Mouse (Mus musculus) stomach, postnatal 0 days (tissue): ENCODE data around the gene Ccl4. TPM values are rescaled to one million over a fixed set of nuclear protein-coding genes. Genes with fewer than 3 reads are reported as not detected.

Experiments used
- ATAC-seq: fragments of 200-750 bp; cut with Nextera tagmentation; 2 replicates; pipeline ENCODE4 v1.8.0; 2017; ENCODE audit not compliant: low FRiP score, low TSS enrichment
- DNase-seq: peaks from one replicate; pipeline ENCODE4 v3.0.0-alpha.2; 2016; ENCODE audit warnings: low spot score
- H3K27ac ChIP-seq: fragments of 300-500 bp; sonication (generic); replicated peaks from 2 replicates; pipeline ENCODE4 v1.5.1; 2014; ENCODE audit warnings: mild to moderate bottlenecking, control low read depth
- H3K27me3 ChIP-seq: fragments of 300-500 bp; sonication (generic); 2 replicates; pipeline ENCODE4 v1.6.1; 2014; ENCODE audit warnings: low read length; ENCODE audit not compliant: control insufficient read depth, insufficient read depth
- H3K36me3 ChIP-seq: fragments of 300-500 bp; sonication (generic); 2 replicates; pipeline ENCODE4 v1.6.1; 2014; ENCODE audit warnings: low read length, mixed read lengths; ENCODE audit not compliant: control insufficient read depth, insufficient read depth
- H3K4me1 ChIP-seq: fragments of 300-500 bp; sonication (generic); replicated peaks from 2 replicates; pipeline ENCODE4 v1.6.1; 2014; ENCODE audit warnings: antibody characterized with exemption; ENCODE audit not compliant: control insufficient read depth, insufficient read depth
- H3K4me2 ChIP-seq: fragments of 300-500 bp; sonication (generic); replicated peaks from 2 replicates; pipeline ENCODE4 v1.6.1; 2014; ENCODE audit warnings: low read depth, mild to moderate bottlenecking, control low read depth, moderate library complexity
- H3K4me3 ChIP-seq: fragments of 300-500 bp; sonication (generic); 2 replicates; pipeline ENCODE4 v1.5.1; 2014; ENCODE audit warnings: low read depth, low read length, control low read depth
- H3K9ac ChIP-seq: fragments of 300-500 bp; sonication (generic); 2 replicates; pipeline ENCODE4 v1.6.1; 2014; ENCODE audit warnings: mild to moderate bottlenecking, low read length, control low read depth, mixed read lengths
- H3K9me3 ChIP-seq: fragments of 300-500 bp; sonication (generic); 2 replicates; pipeline ENCODE4 v1.6.1; 2016; ENCODE audit warnings: low read length; ENCODE audit not compliant: control insufficient read depth
- CTCF ChIP-seq: IDR thresholded peaks from 2 replicates; pipeline ENCODE4 v1.5.1; 2016; ENCODE audit warnings: antibody characterized with exemption, low read depth, mild to moderate bottlenecking, moderate library complexity
- EP300 ChIP-seq: optimal IDR thresholded peaks from 2 replicates; pipeline ENCODE3; 2016; ENCODE audit warnings: antibody characterized with exemption
- WGBS: fragments of 180-500 bp; shearing (Covaris S2); extraction: QIAGEN DNeasy Blood & Tissue Kit; methylation state at CpG from one replicate; pipeline ENCODE4 v1.1.7; 2014; 5-methylcytosine and 5-hydroxymethylcytosine counted together
- polyA plus RNA-seq: library from polyadenylated mRNA; unstranded; fragments of >200 nt; fragmentation: Nextera tagmentation; extraction: Ambion mirVana; gene quantifications from 2 replicates; pipeline ENCODE4 v1.2.1, GENCODE M21; 2015

Gene Ccl4
- polyA plus RNA-seq, 1 experiment from 2014 or later, result 0.25 TPM

DNA sequence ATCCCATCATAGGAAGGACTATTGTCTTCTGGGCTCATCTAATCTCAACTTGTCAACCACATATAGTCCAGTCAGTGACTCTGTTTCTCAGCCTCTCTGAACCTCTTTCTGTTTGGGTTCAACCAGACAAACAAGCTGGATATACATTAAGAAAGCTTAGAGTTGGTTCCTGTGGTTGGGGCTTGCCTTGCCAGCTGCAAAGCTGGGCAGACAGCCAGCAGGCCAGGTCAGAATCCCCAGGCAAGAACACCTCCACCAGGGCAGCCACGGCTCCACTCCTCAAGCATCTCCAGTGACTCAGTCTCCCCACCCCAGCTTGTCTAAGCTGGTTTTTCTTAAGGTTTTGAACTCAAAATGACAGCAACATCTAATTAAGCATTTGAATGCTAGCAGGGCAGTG lies 50.3 kb downstream of the Ccl4 start:
- 46% methylated on average over 1 of the region's 1 CpGs for WGBS
- Histone ChIP-seq H3K36me3 (no peaks in the 10 kb centered on the region), H3K4me1 (no peaks in the 10 kb centered on the region), H3K4me3 (no peak overlapping the region), H3K9me3 (no peaks in the 10 kb centered on the region), H3K9ac (no peak overlapping the region), H3K4me2 (no peak overlapping the region), H3K27ac (no peak overlapping the region), H3K27me3 (no peaks in the 10 kb centered on the region)
- DNase-seq, result no peak
- TF ChIP-seq EP300 (no peak), CTCF (no peak)
- no peak for ATAC-seq

DNA sequence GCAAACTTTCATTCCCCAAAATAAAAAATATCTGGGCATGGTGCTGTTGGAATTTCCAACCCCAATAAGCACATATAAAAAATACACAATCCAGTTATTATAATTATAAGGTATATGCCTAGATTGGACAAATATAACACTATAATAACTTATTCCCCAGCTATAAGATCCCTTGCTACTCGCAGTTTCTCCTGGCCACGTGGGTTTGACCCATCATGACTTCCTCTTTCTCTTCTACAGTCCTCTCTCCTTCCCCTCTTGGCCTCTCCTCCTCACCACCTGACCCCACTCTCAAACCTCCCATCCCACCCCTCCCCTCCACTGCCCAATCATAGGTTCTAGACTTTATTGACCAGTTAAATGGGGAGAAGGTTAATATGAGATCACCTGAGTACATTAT lies 51.5 kb downstream of the Ccl4 start:
- H3K4me3 ChIP-seq, result no peak overlapping the region
- no peaks in the 10 kb centered on the region for H3K9me3 ChIP-seq
- H3K9ac ChIP-seq, result no peak overlapping the region
- H3K4me2 ChIP-seq, result no peak overlapping the region
- no peak overlapping the region for H3K27ac ChIP-seq
- WGBS, result 69% methylated on average over 2 of the region's 2 CpGs
- TF ChIP-seq CTCF, result no peak
- TF ChIP-seq EP300, result no peak
- DNase-seq (no peak), ATAC-seq (no peak)
- H3K27me3 ChIP-seq, result no peaks in the 10 kb centered on the region
- no peaks in the 10 kb centered on the region for H3K4me1 ChIP-seq
- no peaks in the 10 kb centered on the region for H3K36me3 ChIP-seq

Other genes with a start within 250 kb of the Ccl4 start
- 0.11 and 0.21 TPM in 2 replicates for gene Gas2l2, start 233.1 kb upstream of the Ccl4 start, polyA plus RNA-seq
- 0.68 and 0.98 TPM in 2 replicates for gene 1700020L24Rik, start 224.9 kb upstream of the Ccl4 start, polyA plus RNA-seq
- gene Mmp28, start 199.5 kb upstream of the Ccl4 start, polyA plus RNA-seq, result 5.6 and 6.4 TPM in 2 replicates
- 2.8 and 4.0 TPM in 2 replicates for gene Taf15, start 189.5 kb upstream of the Ccl4 start, polyA plus RNA-seq
- gene Heatr9, start 140.4 kb upstream of the Ccl4 start, polyA plus RNA-seq, result not detected in 2 replicates
- 0.33 and 1.1 TPM in 2 replicates for gene Ccl5, start 132.1 kb upstream of the Ccl4 start, polyA plus RNA-seq
- 2.5 and 3.5 TPM in 2 replicates for gene Ccl9, start 83.9 kb upstream of the Ccl4 start, polyA plus RNA-seq
- 57.9 and 58.5 TPM in 2 replicates for gene Ccl6, start 69.5 kb upstream of the Ccl4 start, polyA plus RNA-seq
- gene Rpl9-ps1, start 17.0 kb upstream of the Ccl4 start, polyA plus RNA-seq, result not detected in 2 replicates
- gene Ccl3, start 13.2 kb upstream of the Ccl4 start, polyA plus RNA-seq, result 0.18 and 0.29 TPM in 2 replicates
- gene Wfdc17, start 41.4 kb downstream of the Ccl4 start, polyA plus RNA-seq, result 0.81 and 2.7 TPM in 2 replicates
- 0.87 and 2.7 TPM in 2 replicates for gene Wfdc18, start 46.4 kb downstream of the Ccl4 start, polyA plus RNA-seq
- gene Wfdc21, start 84.4 kb downstream of the Ccl4 start, polyA plus RNA-seq, result 3.1 and 3.4 TPM in 2 replicates
- 8.6 and 9.2 TPM in 2 replicates for gene Heatr6, start 91.1 kb downstream of the Ccl4 start, polyA plus RNA-seq
- 4.8 and 5.0 TPM in 2 replicates for gene Hnf1b, start 187.5 kb downstream of the Ccl4 start, polyA plus RNA-seq